Mouse (Mus musculus) CH12.LX (cell line): ENCODE measurements at regions not wholly inside any gene's neighbourhood (a gene's known extent, or its start where the extent isn't known, plus 50 kb on each side); places are given as distances from the start of the nearest gene placed in this dataset.

Source experiments
- DNase-seq: peaks from one replicate; pipeline ENCODE4 v3.0.0-alpha.2; 2013; ENCODE audit errors: extremely low read depth
- H3K27ac ChIP-seq: 2 replicates; pipeline ENCODE4 v1.5.1; 2012; ENCODE audit warnings: low read depth, mild to moderate bottlenecking, control low read depth, moderate library complexity; ENCODE audit not compliant: insufficient read depth
- H3K27me3 ChIP-seq: replicated peaks from 2 replicates; pipeline ENCODE3; 2012; ENCODE audit warnings: inconsistent platforms
- H3K36me3 ChIP-seq, 2 experiments: replicated peaks in 1 of 2; 2 replicates each; pipeline versions ENCODE3 to v1.6.1; 2012; ENCODE audit warnings: inconsistent platforms in 1 of 2, low read length in 1 of 2, mild to moderate bottlenecking in 1 of 2, mixed read lengths in 1 of 2, moderate library complexity in 1 of 2; ENCODE audit not compliant: control insufficient read depth in 1 of 2, insufficient read depth in 1 of 2
- H3K4me1 ChIP-seq, 2 experiments: 2 replicates each; pipeline ENCODE4 v1.6.1; 2012; ENCODE audit warnings: inconsistent platforms in 1 of 2, moderate library complexity in 1 of 2; ENCODE audit not compliant: insufficient read depth in 2 of 2, control insufficient read depth in 1 of 2
- H3K4me2 ChIP-seq: 2 replicates; pipeline ENCODE4 v1.6.1; 2012; ENCODE audit warnings: low read depth, mild to moderate bottlenecking, control low read depth; ENCODE audit not compliant: poor library complexity, insufficient read depth, severe bottlenecking
- H3K4me3 ChIP-seq, 3 experiments: fragments of 150-350 bp in 1 of 3; sonication (generic) in 1 of 3; replicated peaks in 1 of 3; 2 replicates each; pipeline versions ENCODE3 to v1.5.1; 2011 to 2012; ENCODE audit warnings: low read depth in 2 of 3, low read length in 2 of 3, mild to moderate bottlenecking in 2 of 3, moderate library complexity in 2 of 3, control low read depth in 1 of 3, improper control_type of control experiment in 1 of 3, inconsistent platforms in 1 of 3, mixed read lengths in 1 of 3; ENCODE audit not compliant: poor library complexity in 1 of 3
- H3K79me2 ChIP-seq: replicated peaks from 2 replicates; pipeline ENCODE4 v1.6.1; 2012; ENCODE audit warnings: mild to moderate bottlenecking, moderate library complexity; ENCODE audit not compliant: control insufficient read depth, poor library complexity, insufficient read depth, severe bottlenecking; ENCODE audit errors: extremely low read depth
- H3K9ac ChIP-seq: 2 replicates; pipeline ENCODE4 v1.6.1; 2012; ENCODE audit warnings: low read depth, mild to moderate bottlenecking, control low read depth, moderate library complexity; ENCODE audit not compliant: insufficient read depth
- H3K9me3 ChIP-seq: replicated peaks from 2 replicates; pipeline ENCODE3; 2012; ENCODE audit warnings: low read length, inconsistent platforms, mixed read lengths
- CHD2 ChIP-seq: IDR thresholded peaks from 2 replicates; pipeline ENCODE4 v1.6.1; 2011; ENCODE audit warnings: low read length, improper control_type of control experiment
- CTCF ChIP-seq, 2 experiments: IDR thresholded peaks in 1 of 2; conservative IDR thresholded peaks in 1 of 2; 2 replicates each; pipeline ENCODE4 v1.5.1; 2011 to 2012; ENCODE audit warnings: low read depth in 2 of 2, low read length in 2 of 2, improper control_type of control experiment in 1 of 2, inconsistent platforms in 1 of 2, mild to moderate bottlenecking in 1 of 2, moderate library complexity in 1 of 2
- EP300 ChIP-seq: IDR thresholded peaks from 2 replicates; pipeline ENCODE4 v1.6.1; 2011; ENCODE audit warnings: low read length, improper control_type of control experiment
- HCFC1 ChIP-seq: IDR thresholded peaks from 2 replicates; pipeline ENCODE4 v1.6.1; 2012; ENCODE audit warnings: low read depth, mild to moderate bottlenecking, inconsistent platforms, low read length, improper control_type of control experiment
- IRF4 ChIP-seq: IDR thresholded peaks from 2 replicates; pipeline ENCODE4 v1.6.1; 2014; ENCODE audit warnings: low read depth, mild to moderate bottlenecking, inconsistent platforms, low read length, improper control_type of control experiment
- JUN ChIP-seq: IDR thresholded peaks from 2 replicates; pipeline ENCODE4 v1.6.1; 2011; ENCODE audit warnings: low read depth, mild to moderate bottlenecking, low read length, improper control_type of control experiment, moderate library complexity; ENCODE audit not compliant: insufficient read depth
- MAZ ChIP-seq: IDR thresholded peaks from 2 replicates; pipeline ENCODE4 v1.6.1; 2012; ENCODE audit warnings: low read depth, mild to moderate bottlenecking, inconsistent platforms, low read length, improper control_type of control experiment, moderate library complexity
- MYC ChIP-seq: IDR thresholded peaks from 2 replicates; pipeline ENCODE4 v1.6.1; 2011; ENCODE audit warnings: low read depth, mild to moderate bottlenecking, improper control_type of control experiment, low read length
- RAD21 ChIP-seq: IDR thresholded peaks from 2 replicates; pipeline ENCODE4 v1.6.1; 2011; ENCODE audit warnings: low read depth, mild to moderate bottlenecking, low read length, improper control_type of control experiment, moderate library complexity
- SMC3 ChIP-seq: IDR thresholded peaks from 2 replicates; pipeline ENCODE4 v1.6.1; 2011; ENCODE audit warnings: low read depth, low read length, improper control_type of control experiment
- USF2 ChIP-seq: conservative IDR thresholded peaks from 2 replicates; pipeline ENCODE4 v1.6.1; 2011; ENCODE audit warnings: low read depth, low read length, improper control_type of control experiment
- dilution Hi-C: fragments of 300-500 bp; cut with MboI; formaldehyde crosslinking; loops from 2 replicates; pipeline ENCODE4 v1.14.3; 2020; ENCODE audit warnings: low sequenced_read_pairs; ENCODE audit not compliant: extremely low pct_unique_long_range_greater_than_20kb, extremely low pct_ligation_motif_present
- in situ Hi-C: fragments of 300-500 bp; cut with MboI; formaldehyde crosslinking; loops from 3 replicates; pipeline ENCODE4 v1.14.3; 2019; ENCODE audit warnings: low sequenced_read_pairs, low pct_ligation_motif_present, low pct_unique_long_range_greater_than_20kb, mixed read lengths

DNA sequence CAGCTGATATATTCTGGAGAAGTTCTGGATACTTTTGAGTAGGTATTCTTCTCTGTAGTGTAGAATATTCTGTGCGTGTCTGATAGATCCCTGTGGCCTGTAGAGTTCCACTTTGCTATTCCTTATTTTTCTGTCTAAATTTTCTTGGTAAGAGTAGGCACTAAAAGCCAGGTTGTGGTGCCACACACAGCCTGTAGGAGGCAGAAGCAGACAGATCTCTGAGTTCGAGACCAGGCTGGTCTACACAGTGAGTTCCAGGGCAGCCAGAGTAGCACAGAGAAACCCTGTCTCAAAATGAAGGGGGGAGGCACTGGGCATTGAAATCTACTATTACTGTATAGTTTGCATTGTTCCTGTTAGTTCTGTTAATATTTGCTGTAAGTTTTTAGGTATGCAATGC is 147.4 kb downstream of the Icos start:
- H3K27me3 ChIP-seq: no peaks in the 10 kb centered on the region
- H3K79me2 ChIP-seq: no peaks in the 10 kb centered on the region
- no peak overlapping the region for H3K4me2 ChIP-seq
- peak; percentile 52 for TF ChIP-seq RAD21
- TF ChIP-seq CHD2: no peak
- TF ChIP-seq CTCF (conservative IDR thresholded peaks at IDR 0.05 in 1 of 2, IDR thresholded peaks at IDR 0.05 in 1 of 2; ENCODE audit: low read depth in 2 of 2, low read length in 2 of 2): peak; percentile 18 to 56; a peak in 2 of 4 replicates
- TF ChIP-seq HCFC1: no peak
- peak; percentile 39 for TF ChIP-seq SMC3
- no peaks in the 10 kb centered on the region for H3K4me1 ChIP-seq
- dilution Hi-C loops: no loop called here
- no peak overlapping the region for H3K27ac ChIP-seq
- DNase-seq: no peak
- in situ Hi-C loops: loop anchor here (25.0 kb wide), 3 partner anchors 637 to 1862 kb away; partner anchors contain the start of gene Nrp2
- no peak overlapping the region for H3K9ac ChIP-seq
- no peaks in the 10 kb centered on the region for H3K36me3 ChIP-seq
- no peaks in the 10 kb centered on the region for H3K9me3 ChIP-seq
- no peak overlapping the region for H3K4me3 ChIP-seq

DNA sequence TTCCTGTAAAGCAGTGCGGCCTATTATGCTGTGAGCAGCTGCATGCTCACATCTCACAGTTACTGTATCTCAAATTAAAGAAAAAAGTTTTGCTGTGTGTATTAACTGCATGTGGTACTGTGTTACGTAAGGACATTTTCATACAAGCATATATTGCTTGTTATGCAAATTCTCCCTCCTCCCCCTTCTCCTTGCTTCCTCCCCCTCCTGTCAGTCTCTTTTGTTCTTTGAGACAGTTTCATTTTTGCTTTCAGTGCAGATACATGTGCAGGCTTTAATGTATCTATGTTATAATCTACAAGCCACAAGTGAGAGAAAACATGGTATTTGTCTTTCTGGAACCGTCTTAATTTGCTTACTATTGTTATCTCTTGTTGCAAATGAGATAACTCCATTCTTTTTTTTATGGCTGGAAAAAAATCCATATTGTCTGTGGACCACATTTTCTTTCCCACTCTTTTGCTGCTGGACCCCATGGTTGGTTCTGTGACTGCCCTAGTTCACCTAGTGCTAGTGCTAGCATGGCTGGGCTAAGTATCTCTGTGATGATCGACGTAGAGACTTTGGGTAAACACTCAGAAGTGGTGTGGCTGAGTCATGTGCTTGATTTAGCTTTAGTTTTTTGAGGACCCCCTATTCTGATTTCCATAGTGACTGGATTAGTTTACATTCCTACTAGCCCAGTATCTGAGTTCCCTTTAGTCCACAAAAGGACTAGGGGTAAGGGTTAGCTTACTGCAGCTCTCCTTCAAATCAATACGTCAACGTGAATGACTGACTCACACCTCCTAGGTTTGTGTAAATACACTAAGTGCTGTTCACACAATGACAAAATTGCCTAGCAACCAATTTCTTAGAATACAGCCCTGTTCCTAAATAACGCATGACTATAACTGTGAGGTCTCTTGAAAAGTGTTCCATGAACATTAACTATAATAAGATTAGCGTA is 158.1 kb downstream of the Icos start:
- Histone ChIP-seq H3K4me1 (peaks cover 24 to 51% of the 10 kb centered on the region in 2 experiments), H3K27me3 (no peaks in the 10 kb centered on the region), H3K9me3 (no peaks in the 10 kb centered on the region), H3K4me3 (no peak overlapping the region), H3K27ac (no peak overlapping the region), H3K79me2 (no peaks in the 10 kb centered on the region), H3K9ac (no peak overlapping the region; the same call in 1 of the 2 replicates)
- TF ChIP-seq IRF4: peak; percentile 48
- peak; percentile 72; the same call in 1 of the 2 replicates for TF ChIP-seq MAZ
- TF ChIP-seq USF2: no peak
- peak; percentile 29; the same call in 1 of the 2 replicates for TF ChIP-seq MYC
- TF ChIP-seq JUN: no peak
- TF ChIP-seq EP300: peak; percentile 43
- TF ChIP-seq, all 38 proteins: peak for 4
- DNase-seq: peak; percentile 34
- no peaks in the 10 kb centered on the region for H3K36me3 ChIP-seq
- in situ Hi-C loops (loop anchor here (10.0 to 25.0 kb wide), 4 partner anchors 239 to 1851 kb away; partner anchors contain the start of gene Nrp2), dilution Hi-C loops (no loop called here)
- H3K4me2 ChIP-seq: peak overlapping the region; percentile 47
